Mouse (Mus musculus) left cerebral cortex, adult 11 months (tissue): ENCODE data around the gene Rdh8.
A peak's percentile ranks its signal among the peaks of the same experiment; 100 is the strongest.
"Not testable (repeated sequence)": the region's sequence is repeated elsewhere in the genome, so short reads cannot be mapped to it uniquely, and the experiment has no call there.

Experiments used
- DNase-seq: peaks from one replicate; pipeline ENCODE4 v3.0.0; 2022; ENCODE audit warnings: low spot score

The Rdh8 gene

GRCm38 (mm10) chr9:20818236-20818635 is at the start of gene Rdh8:
Rdh8 (plus strand) TSS chr9:20818503.
- no peak for DNase-seq

- no peak for DNase-seq
Observed at GRCm38 (mm10) chr9:20781286-20781685, 37.0 kb upstream of the Rdh8 start.

- DNase-seq: no peak
Observed at GRCm38 (mm10) chr9:20785055-20785454, 33.2 kb upstream of the Rdh8 start.

GRCm38 (mm10) chr9:20787992-20788391 is 30.3 kb upstream of the Rdh8 start:
- no peak for DNase-seq

- DNase-seq: no peak
Observed at GRCm38 (mm10) chr9:20789651-20790050, 28.7 kb upstream of the Rdh8 start.

GRCm38 (mm10) chr9:20790345-20790744 is 28.0 kb upstream of the Rdh8 start:
- no peak for DNase-seq

GRCm38 (mm10) chr9:20794108-20794806 is 24.0 kb upstream of the Rdh8 start:
- DNase-seq: peak; percentile 51

- DNase-seq: no peak
Observed at GRCm38 (mm10) chr9:20804266-20805158, 13.8 kb upstream of the Rdh8 start.

- DNase-seq: no peak
Observed at GRCm38 (mm10) chr9:20805159-20805495, 13.2 kb upstream of the Rdh8 start.

GRCm38 (mm10) chr9:20805706-20806105 is 12.6 kb upstream of the Rdh8 start:
- no peak for DNase-seq

GRCm38 (mm10) chr9:20810271-20810670 is 8.0 kb upstream of the Rdh8 start:
- no peak for DNase-seq

- DNase-seq: no peak
Observed at GRCm38 (mm10) chr9:20810773-20811172, 7.5 kb upstream of the Rdh8 start.

- no peak for DNase-seq
Observed at GRCm38 (mm10) chr9:20812537-20813271, 5.6 kb upstream of the Rdh8 start.

GRCm38 (mm10) chr9:20814521-20815272 is 3.6 kb upstream of the Rdh8 start, which contains the start of gene Col5a3:
Col5a3 (minus strand) TSS chr9:20815067.
- no peak for DNase-seq

- no peak for DNase-seq
Observed at GRCm38 (mm10) chr9:20820001-20820400, 1.7 kb downstream of the Rdh8 start.

- DNase-seq: no peak
Observed at GRCm38 (mm10) chr9:20822821-20823220, 4.5 kb downstream of the Rdh8 start.

GRCm38 (mm10) chr9:20825781-20826180 is 7.5 kb downstream of the Rdh8 start:
- no peak for DNase-seq

GRCm38 (mm10) chr9:20828127-20828526 is 9.8 kb downstream of the Rdh8 start:
- DNase-seq: no peak

- DNase-seq: peak; percentile 89
Observed at GRCm38 (mm10) chr9:20830901-20831643, 12.8 kb downstream of the Rdh8 start.

GRCm38 (mm10) chr9:20834881-20835280 is 16.6 kb downstream of the Rdh8 start:
- DNase-seq: no peak

GRCm38 (mm10) chr9:20835431-20835954 is 17.2 kb downstream of the Rdh8 start:
- not testable (repeated sequence) for DNase-seq
